Mouse (Mus musculus): ENCODE data around the gene Gltpd2.

DNA sequence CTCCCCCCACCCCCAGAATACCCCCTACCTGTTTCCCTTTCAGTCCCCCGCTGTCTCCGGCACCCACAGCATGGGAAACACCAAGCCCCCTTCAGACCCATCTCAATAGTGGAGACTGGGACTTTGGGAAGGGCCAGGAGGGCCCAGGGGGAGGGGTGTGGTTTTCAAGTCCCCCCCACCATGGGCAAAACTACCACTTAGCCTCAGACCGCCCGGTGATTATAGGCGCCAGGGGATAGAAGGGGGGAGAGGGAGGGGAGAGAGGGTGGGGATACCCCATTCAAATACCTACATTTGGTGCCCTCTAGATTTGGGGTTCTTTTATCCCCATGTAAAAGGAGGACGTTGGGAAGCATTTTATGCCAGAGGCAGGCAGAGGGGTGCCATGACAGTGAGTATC lies 13.8 kb downstream of the Gltpd2 start, which contains the start of gene Gm40193:
- no peak for TF ChIP-seq CTCF (IDR thresholded peaks at IDR 0.05; ENCODE audit: borderline replicate concordance, extremely low read depth, insufficient read depth, insufficient read length)
- no peak for TF ChIP-seq POLR2A (IDR thresholded peaks at IDR 0.05; ENCODE audit: borderline replicate concordance, extremely low read depth, insufficient read depth, insufficient read length, poor library complexity, severe bottlenecking)

Data from brain, embryonic 14.5 days (tissue).